Mouse (Mus musculus) hindbrain, embryonic 13.5 days (tissue): ENCODE data around the gene Lyrm7. TPM values are rescaled to one million over a fixed set of nuclear protein-coding genes. Genes with fewer than 3 reads are reported as not detected.

Experiments
- ATAC-seq: fragments of 200-750 bp; cut with Nextera tagmentation; 2 replicates; pipeline ENCODE4 v1.8.0; 2017; ENCODE audit warnings: moderate TSS enrichment; ENCODE audit not compliant: low FRiP score
- H3K27ac ChIP-seq: fragments of 300-500 bp; sonication (generic); 2 replicates; pipeline ENCODE4 v1.5.1; 2015; ENCODE audit warnings: inconsistent platforms, mild to moderate bottlenecking, moderate library complexity
- H3K27me3 ChIP-seq: fragments of 300-500 bp; sonication (generic); 2 replicates; pipeline ENCODE4 v1.6.1; 2015; ENCODE audit warnings: mild to moderate bottlenecking, inconsistent platforms
- H3K36me3 ChIP-seq: fragments of 300-500 bp; sonication (generic); 2 replicates; pipeline ENCODE4 v1.6.1; 2015; ENCODE audit warnings: mild to moderate bottlenecking, inconsistent platforms
- H3K4me1 ChIP-seq: fragments of 300-500 bp; sonication (generic); replicated peaks from 2 replicates; pipeline ENCODE4 v1.6.1; 2015; ENCODE audit warnings: inconsistent platforms
- H3K4me2 ChIP-seq: fragments of 300-500 bp; sonication (generic); 2 replicates; pipeline ENCODE4 v1.6.1; 2015; ENCODE audit warnings: inconsistent platforms, mild to moderate bottlenecking, moderate library complexity
- H3K4me3 ChIP-seq: fragments of 300-500 bp; sonication (generic); 2 replicates; pipeline ENCODE4 v1.5.1; 2015; ENCODE audit warnings: mild to moderate bottlenecking, inconsistent platforms
- H3K9ac ChIP-seq: fragments of 300-500 bp; sonication (generic); 2 replicates; pipeline ENCODE4 v1.6.1; 2015; ENCODE audit warnings: mild to moderate bottlenecking, inconsistent platforms
- H3K9me3 ChIP-seq: fragments of 300-500 bp; sonication (generic); 2 replicates; pipeline ENCODE4 v1.6.1; 2016; ENCODE audit warnings: inconsistent platforms
- WGBS: fragments of 180-500 bp; shearing (Covaris S2); methylation state at CpG from one replicate; pipeline ENCODE4 v1.1.7; 2015; 5-methylcytosine and 5-hydroxymethylcytosine counted together
- polyA plus RNA-seq: library from polyadenylated mRNA; unstranded; fragments of >200 nt; fragmentation: Nextera tagmentation; extraction: Ambion mirVana; gene quantifications from 2 replicates; pipeline ENCODE4 v1.2.1, GENCODE M21; 2015

The Lyrm7 gene
- polyA plus RNA-seq, 1 experiment from 2014 or later, result 11.7 TPM

- no peaks in the 10 kb centered on the region for H3K36me3 ChIP-seq
- 90% methylated on average over 9 of the region's 9 CpGs for WGBS
- H3K9ac ChIP-seq, result no peak overlapping the region
- H3K27me3 ChIP-seq, result no peaks in the 10 kb centered on the region
- no peak for ATAC-seq
- H3K4me1 ChIP-seq, result peaks cover 9% of the 10 kb centered on the region
- no peaks in the 10 kb centered on the region for H3K9me3 ChIP-seq
- no peak overlapping the region for H3K27ac ChIP-seq
- H3K4me2 ChIP-seq, result no peak overlapping the region
- H3K4me3 ChIP-seq, result no peak overlapping the region
These were observed 53.0 kb downstream of the Lyrm7 start for GRCm38 (mm10) chr11:54807669-54808068.

- Histone ChIP-seq H3K27ac (no peak overlapping the region), H3K9ac (no peak overlapping the region), H3K9me3 (no peaks in the 10 kb centered on the region), H3K4me1 (0 out of 2 replicates have a peak, but pooled peaks cover 1% of the 10 kb centered on the region), H3K27me3 (no peaks in the 10 kb centered on the region), H3K4me3 (no peak overlapping the region), H3K4me2 (no peak overlapping the region), H3K36me3 (no peaks in the 10 kb centered on the region)
- 93% methylated on average over 28 of the region's 28 CpGs for WGBS
- no peak for ATAC-seq
These were observed 53.8 kb downstream of the Lyrm7 start for GRCm38 (mm10) chr11:54806891-54807290.

GRCm38 (mm10) chr11:54805196-54805595 is 55.5 kb downstream of the Lyrm7 start:
- Histone ChIP-seq H3K27me3 (no peaks in the 10 kb centered on the region), H3K36me3 (no peaks in the 10 kb centered on the region), H3K4me1 (no peaks in the 10 kb centered on the region), H3K4me2 (no peak overlapping the region), H3K9me3 (no peaks in the 10 kb centered on the region), H3K4me3 (no peak overlapping the region), H3K27ac (no peak overlapping the region), H3K9ac (no peak overlapping the region)
- ATAC-seq, result no peak
- WGBS, result 86% methylated on average over 4 of the region's 4 CpGs

GRCm38 (mm10) chr11:54802621-54803020 is 58.1 kb downstream of the Lyrm7 start:
- no peak for ATAC-seq
- no peaks in the 10 kb centered on the region for H3K9me3 ChIP-seq
- no peaks in the 10 kb centered on the region for H3K36me3 ChIP-seq
- H3K4me1 ChIP-seq, result no peaks in the 10 kb centered on the region
- no peak overlapping the region for H3K9ac ChIP-seq
- 86% methylated on average over 6 of the region's 6 CpGs for WGBS
- no peaks in the 10 kb centered on the region for H3K27me3 ChIP-seq
- no peak overlapping the region for H3K4me3 ChIP-seq
- H3K4me2 ChIP-seq, result no peak overlapping the region
- no peak overlapping the region for H3K27ac ChIP-seq

- no peaks in the 10 kb centered on the region for H3K9me3 ChIP-seq
- no peaks in the 10 kb centered on the region for H3K36me3 ChIP-seq
- no peak overlapping the region for H3K9ac ChIP-seq
- no peaks in the 10 kb centered on the region for H3K4me1 ChIP-seq
- H3K27ac ChIP-seq, result no peak overlapping the region
- no peak overlapping the region for H3K4me3 ChIP-seq
- H3K27me3 ChIP-seq, result no peaks in the 10 kb centered on the region
- no peak overlapping the region for H3K4me2 ChIP-seq
- no peak for ATAC-seq
- WGBS, result 80% methylated on average over 6 of the region's 6 CpGs
These were observed 58.7 kb downstream of the Lyrm7 start for GRCm38 (mm10) chr11:54801791-54802558.

- Histone ChIP-seq H3K36me3 (no peaks in the 10 kb centered on the region), H3K9me3 (no peaks in the 10 kb centered on the region), H3K27ac (no peak overlapping the region), H3K9ac (no peak overlapping the region), H3K4me1 (no peaks in the 10 kb centered on the region), H3K4me3 (no peak overlapping the region), H3K4me2 (no peak overlapping the region), H3K27me3 (no peaks in the 10 kb centered on the region)
- ATAC-seq, result no peak
- 84% methylated on average over 11 of the region's 11 CpGs for WGBS
These were observed 64.2 kb downstream of the Lyrm7 start for GRCm38 (mm10) chr11:54796551-54796950.

- no peaks in the 10 kb centered on the region for H3K36me3 ChIP-seq
- no peak overlapping the region for H3K4me2 ChIP-seq
- H3K4me3 ChIP-seq, result no peak overlapping the region
- no peaks in the 10 kb centered on the region for H3K27me3 ChIP-seq
- no peaks in the 10 kb centered on the region for H3K9me3 ChIP-seq
- H3K27ac ChIP-seq, result no peak overlapping the region
- no peak overlapping the region for H3K9ac ChIP-seq
- no peaks in the 10 kb centered on the region for H3K4me1 ChIP-seq
- WGBS, result 92% methylated on average over 3 of the region's 3 CpGs
- ATAC-seq, result no peak
These were observed 66.0 kb downstream of the Lyrm7 start for GRCm38 (mm10) chr11:54794678-54795077.

GRCm38 (mm10) chr11:54793173-54793572 is 67.5 kb downstream of the Lyrm7 start:
- Histone ChIP-seq H3K27ac (no peak overlapping the region), H3K9ac (no peak overlapping the region), H3K9me3 (no peaks in the 10 kb centered on the region), H3K4me3 (no peak overlapping the region), H3K4me1 (no peaks in the 10 kb centered on the region), H3K4me2 (no peak overlapping the region), H3K27me3 (no peaks in the 10 kb centered on the region), H3K36me3 (no peaks in the 10 kb centered on the region)
- no peak for ATAC-seq
- 80% methylated on average over 1 of the region's 1 CpGs for WGBS

GRCm38 (mm10) chr11:54791458-54791857 is 69.3 kb downstream of the Lyrm7 start:
- Histone ChIP-seq H3K4me3 (no peak overlapping the region), H3K9ac (no peak overlapping the region), H3K27ac (no peak overlapping the region), H3K36me3 (no peaks in the 10 kb centered on the region), H3K4me1 (peaks cover under 1% of the 10 kb centered on the region), H3K4me2 (no peak overlapping the region), H3K27me3 (no peaks in the 10 kb centered on the region), H3K9me3 (no peaks in the 10 kb centered on the region)
- ATAC-seq, result no peak
- 94% methylated on average over 4 of the region's 4 CpGs for WGBS

- peak within 1 kb of the TSS; percentile 70 for H3K4me2 ChIP-seq
- 4% methylated on average over 56 of the region's 56 CpGs for WGBS
- H3K4me1 ChIP-seq, result peaks cover 27% of the 10 kb centered on the region
- H3K36me3 ChIP-seq, result no peaks in the 10 kb centered on the region
- peak within 1 kb of the TSS; percentile 99 for H3K27ac ChIP-seq
- peak within 1 kb of the TSS; percentile 92 for H3K9ac ChIP-seq
- H3K9me3 ChIP-seq, result no peaks in the 10 kb centered on the region
- no peaks in the 10 kb centered on the region for H3K27me3 ChIP-seq
- peak; percentile 99 for ATAC-seq
- H3K4me3 ChIP-seq, result peak within 1 kb of the TSS; percentile 94
These were observed 72.9 kb downstream of the Lyrm7 start, which contains the start of gene Cdc42se2 for GRCm38 (mm10) chr11:54787488-54788474. TSS of gene Cdc42se2 (minus strand) at chr11:54787675.

GRCm38 (mm10) chr11:54786858-54787487 is 73.7 kb downstream of the Lyrm7 start:
- peak overlapping the region; percentile 99 for H3K27ac ChIP-seq
- WGBS, result under 1% methylated on average over 54 of the region's 54 CpGs
- no peaks in the 10 kb centered on the region for H3K27me3 ChIP-seq
- peak overlapping the region; percentile 70 for H3K4me2 ChIP-seq
- peak; percentile 88 for ATAC-seq
- H3K4me3 ChIP-seq, result peak overlapping the region; percentile 94
- no peaks in the 10 kb centered on the region for H3K9me3 ChIP-seq
- no peaks in the 10 kb centered on the region for H3K36me3 ChIP-seq
- peak overlapping the region; percentile 92 for H3K9ac ChIP-seq
- peaks cover 27% of the 10 kb centered on the region for H3K4me1 ChIP-seq

GRCm38 (mm10) chr11:54785566-54785965 is 75.2 kb downstream of the Lyrm7 start:
- Histone ChIP-seq H3K27ac (no peak overlapping the region), H3K4me3 (peak overlapping the region; percentile 94), H3K4me1 (peaks cover 27% of the 10 kb centered on the region), H3K36me3 (no peaks in the 10 kb centered on the region), H3K9ac (no peak overlapping the region), H3K9me3 (no peaks in the 10 kb centered on the region), H3K27me3 (no peaks in the 10 kb centered on the region), H3K4me2 (peak overlapping the region; percentile 70)
- ATAC-seq, result no peak
- 84% methylated on average over 3 of the region's 3 CpGs for WGBS
